Mouse (Mus musculus) intestine, embryonic 16.5 days (tissue): ENCODE results near the gene Lmtk3. TPM values are rescaled to one million over a fixed set of nuclear protein-coding genes. Genes with fewer than 3 reads are reported as not detected.

Experiments
- ATAC-seq: fragments of 200-750 bp; cut with Nextera tagmentation; 2 replicates; pipeline ENCODE4 v1.8.0; 2017; ENCODE audit warnings: moderate TSS enrichment, moderate library complexity
- H3K27ac ChIP-seq: fragments of 300-500 bp; sonication (generic); 2 replicates; pipeline ENCODE4 v1.5.1; 2014; ENCODE audit warnings: mild to moderate bottlenecking, low read length
- H3K27me3 ChIP-seq: fragments of 300-500 bp; sonication (generic); replicated peaks from 2 replicates; pipeline ENCODE4 v1.6.1; 2014; ENCODE audit warnings: low read length, control low read depth, mixed read lengths; ENCODE audit not compliant: control insufficient read depth, insufficient read depth
- H3K36me3 ChIP-seq: fragments of 300-500 bp; sonication (generic); 2 replicates; pipeline ENCODE4 v1.6.1; 2014; ENCODE audit warnings: low read length, control low read depth; ENCODE audit not compliant: control insufficient read depth, insufficient read depth
- H3K4me1 ChIP-seq: fragments of 300-500 bp; sonication (generic); 2 replicates; pipeline ENCODE4 v1.6.1; 2014; ENCODE audit warnings: low read length, control low read depth, mixed read lengths; ENCODE audit not compliant: control insufficient read depth, insufficient read depth
- H3K4me2 ChIP-seq: fragments of 300-500 bp; sonication (generic); 2 replicates; pipeline ENCODE4 v1.6.1; 2014; ENCODE audit warnings: low read depth, low read length, control low read depth
- H3K4me3 ChIP-seq: fragments of 300-500 bp; sonication (generic); 2 replicates; pipeline ENCODE4 v1.5.1; 2014; ENCODE audit warnings: mild to moderate bottlenecking, low read length
- H3K9ac ChIP-seq: fragments of 300-500 bp; sonication (generic); 2 replicates; pipeline ENCODE4 v1.6.1; 2014; ENCODE audit warnings: low read depth, low read length
- H3K9me3 ChIP-seq: fragments of 300-500 bp; sonication (generic); 2 replicates; pipeline ENCODE4 v1.6.1; 2016; ENCODE audit warnings: low read length, control low read depth; ENCODE audit not compliant: control insufficient read depth
- WGBS: fragments of 180-500 bp; shearing (Covaris S2); extraction: QIAGEN DNeasy Blood & Tissue Kit; methylation state at CpG from one replicate; pipeline ENCODE4 v1.1.7; 2014; 5-methylcytosine and 5-hydroxymethylcytosine counted together
- polyA plus RNA-seq: library from polyadenylated mRNA; unstranded; fragments of >200 nt; fragmentation: Nextera tagmentation; extraction: Ambion mirVana; gene quantifications from 2 replicates; pipeline ENCODE4 v1.2.1, GENCODE M21; 2015

Gene Lmtk3
- polyA plus RNA-seq, 1 experiment from 2014 or later, result 0.51 TPM

GRCm38 (mm10) chr7:45831128-45831525 is 47.6 kb downstream of the Lmtk3 start:
- Histone ChIP-seq H3K36me3 (peaks cover 21% of the 10 kb centered on the region), H3K4me2 (peak overlapping the region; percentile 87), H3K4me1 (peaks cover 24% of the 10 kb centered on the region), H3K9ac (peak overlapping the region; percentile 81; the same call in 1 of the 2 replicates), H3K9me3 (no peaks in the 10 kb centered on the region), H3K27me3 (peaks cover 37% of the 10 kb centered on the region), H3K4me3 (peak overlapping the region; percentile 94), H3K27ac (no peak overlapping the region)
- WGBS, result 25% methylated on average over 5 of the region's 5 CpGs
- peak; percentile 27; the same call in 1 of the 2 replicates for ATAC-seq

GRCm38 (mm10) chr7:45832428-45832827 is 48.9 kb downstream of the Lmtk3 start:
- Histone ChIP-seq H3K36me3 (peaks cover 14% of the 10 kb centered on the region), H3K9ac (0 out of 2 replicates have a peak overlapping the region, but pooled peaks have one; percentile 35), H3K4me2 (peak overlapping the region; percentile 47), H3K4me1 (peaks cover 24% of the 10 kb centered on the region), H3K27ac (no peak overlapping the region), H3K4me3 (peak overlapping the region; percentile 52), H3K9me3 (no peaks in the 10 kb centered on the region), H3K27me3 (peaks cover 37% of the 10 kb centered on the region)
- no peak for ATAC-seq
- 13% methylated on average over 30 of the region's 30 CpGs for whole genome bisulfite sequencing

GRCm38 (mm10) chr7:45833148-45833790 is 49.7 kb downstream of the Lmtk3 start:
- Histone ChIP-seq H3K36me3 (peaks cover 6% of the 10 kb centered on the region; the same call in 1 of the 2 replicates), H3K27ac (no peak overlapping the region), H3K27me3 (peaks cover 37% of the 10 kb centered on the region), H3K4me3 (peak overlapping the region; percentile 52), H3K9ac (peak overlapping the region; percentile 35), H3K9me3 (no peaks in the 10 kb centered on the region), H3K4me1 (peaks cover 24% of the 10 kb centered on the region), H3K4me2 (peak overlapping the region; percentile 47)
- ATAC-seq, result peak; percentile 16
- WGBS, result 1% methylated on average over 80 of the region's 86 CpGs

- H3K4me1 ChIP-seq, result peaks cover 24% of the 10 kb centered on the region
- no peak overlapping the region for H3K27ac ChIP-seq
- 3% methylated on average over 29 of the region's 31 CpGs for WGBS
- peaks cover 37% of the 10 kb centered on the region for H3K27me3 ChIP-seq
- H3K9ac ChIP-seq, result peak overlapping the region; percentile 26
- peak overlapping the region; percentile 52 for H3K4me3 ChIP-seq
- no peak for ATAC-seq
- no peaks in the 10 kb centered on the region for H3K36me3 ChIP-seq
- H3K4me2 ChIP-seq, result peak overlapping the region; percentile 47
- no peaks in the 10 kb centered on the region for H3K9me3 ChIP-seq
These were observed 50.4 kb downstream of the Lmtk3 start for GRCm38 (mm10) chr7:45833924-45834323.

- ATAC-seq, result no peak
- WGBS, result 89% methylated on average over 10 of the region's 10 CpGs
- Histone ChIP-seq H3K9ac (no peak overlapping the region), H3K4me3 (no peak overlapping the region), H3K36me3 (no peaks in the 10 kb centered on the region), H3K27me3 (no peaks in the 10 kb centered on the region), H3K4me2 (no peak overlapping the region), H3K9me3 (no peaks in the 10 kb centered on the region), H3K4me1 (no peaks in the 10 kb centered on the region), H3K27ac (no peak overlapping the region)
These were observed 59.6 kb downstream of the Lmtk3 start for GRCm38 (mm10) chr7:45842950-45843744.

- Histone ChIP-seq H3K4me1 (peaks cover 4% of the 10 kb centered on the region), H3K9me3 (no peaks in the 10 kb centered on the region), H3K36me3 (no peaks in the 10 kb centered on the region), H3K27me3 (no peaks in the 10 kb centered on the region), H3K9ac (peak overlapping the region; percentile 19; the same call in 1 of the 2 replicates), H3K4me2 (no peak overlapping the region), H3K4me3 (no peak overlapping the region), H3K27ac (no peak overlapping the region)
- 23% methylated on average over 6 of the region's 6 CpGs for WGBS
- no peak for ATAC-seq
These were observed 65.0 kb downstream of the Lmtk3 start for GRCm38 (mm10) chr7:45848447-45849027.

GRCm38 (mm10) chr7:45850661-45851060 is 67.1 kb downstream of the Lmtk3 start:
- H3K36me3 ChIP-seq, result no peaks in the 10 kb centered on the region
- H3K4me1 ChIP-seq, result peaks cover 4% of the 10 kb centered on the region
- no peak for ATAC-seq
- H3K9ac ChIP-seq, result no peak overlapping the region
- H3K27ac ChIP-seq, result no peak overlapping the region
- no peak overlapping the region for H3K4me2 ChIP-seq
- no peak overlapping the region for H3K4me3 ChIP-seq
- no peaks in the 10 kb centered on the region for H3K27me3 ChIP-seq
- 74% methylated on average over 3 of the region's 3 CpGs for WGBS
- no peaks in the 10 kb centered on the region for H3K9me3 ChIP-seq

GRCm38 (mm10) chr7:45853089-45853488 is 69.6 kb downstream of the Lmtk3 start:
- Histone ChIP-seq H3K4me1 (peaks cover 18% of the 10 kb centered on the region), H3K36me3 (no peaks in the 10 kb centered on the region), H3K9ac (no peak overlapping the region), H3K4me3 (no peak overlapping the region), H3K27ac (no peak overlapping the region), H3K9me3 (no peaks in the 10 kb centered on the region), H3K27me3 (peaks cover 10% of the 10 kb centered on the region; the same call in 1 of the 2 replicates), H3K4me2 (no peak overlapping the region)
- WGBS, result 80% methylated on average over 12 of the region's 12 CpGs
- no peak for ATAC-seq
